8 mouse cellular contexts compared by ENCODE assay signal in genomic region chr6:53819761-53820485, GRCm38 (mm10). TPM values are rescaled to one million over a fixed set of nuclear protein-coding genes. Genes with fewer than 3 reads are reported as not detected.
A peak's percentile ranks its signal among the peaks of the same experiment; 100 is the strongest.
DNase-seq lines count a peak whose midpoint lies in the region; ATAC-seq and TF ChIP-seq lines count a peak whose summit lies in the region.

No protein-coding gene starts in this region.

- intact Hi-C loops in heart, postnatal 14 days (cut with DNase I) = loop anchor here (2.0 kb wide), 2 partner anchors 51 to 131 kb away; no protein-coding TSS in a partner anchor

- no peaks in the 10 kb centered on the region for H3K9me3 ChIP-seq in liver, embryonic 11.5 days (ENCODE audit: control insufficient read depth, low read length)
- H3K9me3 ChIP-seq in midbrain, postnatal 0 days (ENCODE audit: low read length) = no peaks in the 10 kb centered on the region

- WGBS in spleen, adult 2 months = 6% methylated on average over 64 of the region's 64 CpGs
- 1% methylated on average over 63 of the region's 64 CpGs for WGBS in liver, embryonic 11.5 days
- WGBS in midbrain, postnatal 0 days = 1% methylated on average over 61 of the region's 64 CpGs

- H3K27me3 ChIP-seq in spleen, adult 2 months (ENCODE audit: control insufficient read depth, insufficient read depth, low read length) = peaks cover 15% of the 10 kb centered on the region
- H3K27me3 ChIP-seq in liver, embryonic 11.5 days (replicated peaks; ENCODE audit: control insufficient read depth, insufficient read depth, low read length) = peaks cover 77% of the 10 kb centered on the region
- H3K27me3 ChIP-seq in midbrain, postnatal 0 days (ENCODE audit: insufficient read depth, low read length) = peaks cover 31% of the 10 kb centered on the region

- no peaks in the 10 kb centered on the region for H3K36me3 ChIP-seq in spleen, adult 2 months (ENCODE audit: control insufficient read depth, insufficient read depth, low read length)
- no peaks in the 10 kb centered on the region for H3K36me3 ChIP-seq in liver, embryonic 11.5 days (ENCODE audit: control insufficient read depth, insufficient read depth, low read length)
- H3K36me3 ChIP-seq in midbrain, postnatal 0 days (ENCODE audit: insufficient read depth, low read length) = no peaks in the 10 kb centered on the region

- H3K9ac ChIP-seq in liver, embryonic 11.5 days (ENCODE audit: low read depth, low read length) = peak overlapping the region; percentile 52; the same call in 1 of the 2 replicates
- H3K9ac ChIP-seq in midbrain, postnatal 0 days (replicated peaks; ENCODE audit: low read length, poor library complexity, severe bottlenecking) = peak overlapping the region; percentile 63

- ATAC-seq in liver, embryonic 11.5 days (replicated peaks; ENCODE audit: low FRiP score) = no peak
- ATAC-seq in midbrain, postnatal 0 days (ENCODE audit: low FRiP score) = no peak
- ATAC-seq in erythroid progenitor cell, adult 5-6 weeks (replicated peaks; ENCODE audit: low FRiP score, poor library complexity, severe bottlenecking) = no peak

- peak overlapping the region; percentile 12; the same call in 1 of the 2 replicates for H3K4me3 ChIP-seq in spleen, adult 2 months (ENCODE audit: extremely low read depth, insufficient read depth, insufficient read length)
- H3K4me3 ChIP-seq in liver, embryonic 11.5 days (ENCODE audit: low read depth, low read length) = peak overlapping the region; percentile 43
- H3K4me3 ChIP-seq in midbrain, postnatal 0 days (ENCODE audit: low read depth, low read length) = peak overlapping the region; percentile 52

- DNase-seq in adrenal gland, postnatal 10 days = peak; percentile 58
- no peak for DNase-seq in adrenal gland, adult 8-10 months
- no peak for DNase-seq in spleen, adult 2 months (ENCODE audit: low read depth in 1 of 2, low spot score in 2 of 2)
- no peak for DNase-seq in spleen, postnatal 14 days (ENCODE audit: low spot score in 2 of 2)
- DNase-seq in heart, postnatal 14 days = peak; percentile 56 to 61
- DNase-seq in liver, embryonic 11.5 days (ENCODE audit: low spot score) = peak; percentile 51
- DNase-seq in midbrain, postnatal 0 days (ENCODE audit: low spot score) = peak; percentile 16

- H3K4me1 ChIP-seq in spleen, adult 2 months (ENCODE audit: control insufficient read depth, insufficient read depth, insufficient read length) = peaks cover 9% of the 10 kb centered on the region
- H3K4me1 ChIP-seq in liver, embryonic 11.5 days (replicated peaks; ENCODE audit: control insufficient read depth, insufficient read depth, low read length) = peaks cover 10% of the 10 kb centered on the region
- peaks cover 7% of the 10 kb centered on the region; the same call in 1 of the 2 replicates for H3K4me1 ChIP-seq in midbrain, postnatal 0 days (ENCODE audit: insufficient read depth, low read length)

- H3K27ac ChIP-seq in spleen, adult 2 months (ENCODE audit: insufficient read depth, low read length) = peak overlapping the region; percentile 64; the same call in 1 of the 2 replicates
- peak overlapping the region; percentile 38; the same call in 1 of the 2 replicates for H3K27ac ChIP-seq in liver, embryonic 11.5 days (ENCODE audit: low read depth, low read length)
- peak overlapping the region; percentile 72 for H3K27ac ChIP-seq in midbrain, postnatal 0 days (ENCODE audit: low read depth, low read length)

- TF ChIP-seq POLR2A in spleen, adult 2 months (IDR thresholded peaks at IDR 0.05; ENCODE audit: low read depth, low read length) = no peak

- H3K4me2 ChIP-seq in liver, embryonic 11.5 days = peak overlapping the region; percentile 72
- H3K4me2 ChIP-seq in midbrain, postnatal 0 days (ENCODE audit: low read depth, low read length, poor library complexity, severe bottlenecking) = peak overlapping the region; percentile 89

- no peak for TF ChIP-seq CTCF in spleen, adult 2 months (IDR thresholded peaks at IDR 0.05; ENCODE audit: extremely low read depth, insufficient read depth, insufficient read length, insufficient replicate concordance)
- no peak for TF ChIP-seq CTCF in midbrain, postnatal 0 days (IDR thresholded peaks at IDR 0.05)

RNA-seq across cellular contexts. Expression of gene Tril, which starts 0.7 kb away (rescaled TPM):
- 10 to 100 TPM; 14.2 to 17.8 TPM for total RNA-seq in adrenal gland, postnatal 10 days (2021)
- 10 to 100 TPM in 1 of 4 experiments, 1 to 10 TPM in 3; 5.1 to 13.0 (median 8.1) TPM for total RNA-seq in adrenal gland, adult 8-10 months (2022)
- 2.3 and 2.7 TPM in 2 replicates for polyA plus RNA-seq in spleen, adult 2 months (2012; rRNA removed)
- total RNA-seq in heart, postnatal 14 days (2021) = 1 to 10 TPM; 9.3 to 9.9 TPM
- 4.5 and 5.5 TPM in 2 replicates for polyA plus RNA-seq in liver, embryonic 11.5 days (2014; fragmentation: Nextera tagmentation; extraction: Ambion mirVana)
- 48.4 and 55.6 TPM in 2 replicates for total RNA-seq in midbrain, postnatal 0 days (2014; rRNA removed)
- polyA plus RNA-seq in midbrain, postnatal 0 days (2015; fragmentation: Nextera tagmentation; extraction: Ambion mirVana) = 25.9 and 26.7 TPM in 2 replicates
- not detected in 2 replicates for total RNA-seq in erythroid progenitor cell, adult 5-6 weeks (2015; ENCODE audit: low replicate concordance)
- total RNA-seq in erythroid progenitor cell, adult 5-6 weeks (2017; ENCODE audit: low replicate concordance) = not detected in 2 replicates

Comparison
In these comparisons a context has a peak if more than half of its experiments do, and no peak if none do; other contexts are left out.
1. DNase-seq: peak in adrenal gland, postnatal 10 days (single experiment), heart, postnatal 14 days (2 of 2), liver, embryonic 11.5 days (single experiment) and midbrain, postnatal 0 days (single experiment); none in adrenal gland, adult 8-10 months (single experiment), spleen, adult 2 months (0 of 2) and spleen, postnatal 14 days (0 of 2).
2. RNA of gene Tril, which starts 0.7 kb away (total RNA-seq): 48.4 to 55.6 TPM in midbrain, postnatal 0 days, 14.2 to 17.8 TPM in adrenal gland, postnatal 10 days, 9.3 to 9.9 TPM in heart, postnatal 14 days and 5.1 to 13.0 TPM in adrenal gland, adult 8-10 months; not detected in erythroid progenitor cell, adult 5-6 weeks; every median in the first group is over 4 times any median in the second.
3. Peak in every context shown above with its lines, with median percentiles within 50 percentile points of each other: H3K27ac ChIP-seq and H3K4me3 ChIP-seq.